Mouse (Mus musculus) bone marrow macrophage, adult 2 months (primary cell): ENCODE data around the gene 4930430F08Rik.

ENCODE experiments used
- CTCF ChIP-seq: IDR thresholded peaks from 2 replicates; pipeline ENCODE4 v1.5.1; 2012; ENCODE audit warnings: low read depth, mild to moderate bottlenecking, low read length, moderate library complexity
- POLR2A ChIP-seq: IDR thresholded peaks from 2 replicates; pipeline ENCODE4 v1.6.1; 2012; ENCODE audit warnings: mild to moderate bottlenecking, low read depth, low read length, borderline replicate concordance

DNA sequence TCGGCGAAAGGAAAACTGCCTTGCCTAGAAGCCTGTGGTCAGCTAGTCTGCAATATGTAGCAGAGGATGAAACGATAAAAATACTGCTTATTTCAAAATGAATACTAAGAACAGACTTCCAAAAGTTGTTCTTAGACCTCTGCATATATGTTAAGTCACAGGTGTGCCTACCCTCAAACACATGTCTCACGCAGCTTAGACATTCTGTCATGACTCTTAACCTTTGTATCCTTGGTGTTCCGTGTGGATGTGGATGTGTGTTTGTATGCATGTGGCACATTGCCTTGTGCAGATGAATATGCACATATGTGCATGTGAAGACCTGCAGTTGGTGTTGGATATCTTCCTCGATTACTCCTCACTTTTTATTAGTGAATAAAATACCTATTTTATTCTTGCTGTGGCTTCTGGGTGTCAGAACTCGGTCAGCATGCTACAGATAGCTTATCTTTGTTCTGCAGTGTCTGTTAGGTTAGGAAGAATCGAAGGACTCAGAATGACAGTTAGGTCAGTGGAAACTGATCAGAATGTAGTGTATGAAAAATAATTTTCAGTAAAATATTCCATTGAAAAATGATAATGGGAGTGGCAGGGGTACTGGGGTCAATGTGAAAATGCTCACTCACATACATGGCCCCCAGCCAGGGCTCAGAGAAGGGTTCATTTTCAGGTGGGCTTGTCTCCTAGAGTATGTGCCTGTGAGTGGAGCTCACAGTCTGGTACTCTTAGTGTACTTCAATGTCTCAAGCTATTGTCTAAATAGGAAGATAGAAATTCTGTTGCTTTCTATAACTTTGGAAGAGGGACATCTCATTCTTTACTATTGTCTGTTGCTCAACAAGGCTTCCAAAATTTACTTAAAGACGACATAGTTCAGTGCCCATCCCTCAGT, 65.5 kb downstream of the 4930430F08Rik start:
- TF ChIP-seq POLR2A, result no peak
- no peak for TF ChIP-seq CTCF
